Mouse (Mus musculus): ENCODE measurements around the gene Steap3. TPM values are rescaled to one million over a fixed set of nuclear protein-coding genes. Genes with fewer than 3 reads are reported as not detected.

Gene Steap3
- polyA plus RNA-seq, 1 experiment from 2014 or later = 2.6 TPM

Other genes with a start within 250 kb of the Steap3 start
- gene Tmem37, start 198.6 kb downstream of the Steap3 start, polyA plus RNA-seq (2016; fragmentation: Nextera tagmentation; extraction: Ambion mirVana) = 6.9 and 8.7 TPM in 2 replicates
- 573 and 602 TPM in 2 replicates for gene Dbi, start 151.6 kb downstream of the Steap3 start, polyA plus RNA-seq (2016; fragmentation: Nextera tagmentation; extraction: Ambion mirVana)
- 22.9 and 25.8 TPM in 2 replicates for gene 3110009E18Rik, start 151.5 kb downstream of the Steap3 start, polyA plus RNA-seq (2016; fragmentation: Nextera tagmentation; extraction: Ambion mirVana)
- gene C1ql2, start 67.9 kb upstream of the Steap3 start, polyA plus RNA-seq (2016; fragmentation: Nextera tagmentation; extraction: Ambion mirVana) = 0.20 and 0.22 TPM in 2 replicates
- 0.08 and 0.50 TPM in 2 replicates for gene Marco, start 232.3 kb upstream of the Steap3 start, polyA plus RNA-seq (2016; fragmentation: Nextera tagmentation; extraction: Ambion mirVana)

Measured in embryonic facial prominence, embryonic 12.5 days (tissue).